Mouse (Mus musculus) heart, adult 18-20 months (tissue): ENCODE measurements around the gene Timm10. TPM values are rescaled to one million over a fixed set of nuclear protein-coding genes. Genes with fewer than 3 reads are reported as not detected.

Experiments
- DNase-seq, 2 experiments: peaks; one replicate each; pipeline ENCODE4 v3.0.0; 2021 to 2022; ENCODE audit warnings: mixed read lengths in 1 of 2
- total RNA-seq, 2 experiments: library from RNA; stranded (reverse); gene quantifications; 2 replicates each; pipeline ENCODE4 v1.2.3; 2021

The Timm10 gene
- total RNA-seq, 2 experiments from 2014 or later, result 109 to 146 TPM

DNA sequence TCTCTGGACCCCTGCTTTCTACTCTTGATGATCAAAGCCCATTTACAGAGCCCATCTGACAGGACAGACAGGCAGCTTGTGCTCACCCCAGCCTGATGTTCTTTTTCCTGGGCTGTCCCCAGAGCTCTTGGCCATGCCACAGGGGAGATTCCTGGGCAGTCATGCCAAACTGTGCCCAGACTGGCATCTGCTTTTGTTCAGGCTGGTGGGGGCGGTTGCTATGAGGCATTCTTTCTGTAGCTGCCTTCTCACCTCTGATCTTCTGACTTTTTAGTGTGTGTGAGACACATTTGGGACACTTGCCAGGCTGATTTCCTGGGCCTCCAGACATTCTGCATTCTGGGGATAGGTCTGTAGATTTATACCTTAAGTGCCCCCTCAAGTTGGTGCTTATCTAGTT, 31.8 kb downstream of the Timm10 start:
- no peak for DNase-seq

DNA sequence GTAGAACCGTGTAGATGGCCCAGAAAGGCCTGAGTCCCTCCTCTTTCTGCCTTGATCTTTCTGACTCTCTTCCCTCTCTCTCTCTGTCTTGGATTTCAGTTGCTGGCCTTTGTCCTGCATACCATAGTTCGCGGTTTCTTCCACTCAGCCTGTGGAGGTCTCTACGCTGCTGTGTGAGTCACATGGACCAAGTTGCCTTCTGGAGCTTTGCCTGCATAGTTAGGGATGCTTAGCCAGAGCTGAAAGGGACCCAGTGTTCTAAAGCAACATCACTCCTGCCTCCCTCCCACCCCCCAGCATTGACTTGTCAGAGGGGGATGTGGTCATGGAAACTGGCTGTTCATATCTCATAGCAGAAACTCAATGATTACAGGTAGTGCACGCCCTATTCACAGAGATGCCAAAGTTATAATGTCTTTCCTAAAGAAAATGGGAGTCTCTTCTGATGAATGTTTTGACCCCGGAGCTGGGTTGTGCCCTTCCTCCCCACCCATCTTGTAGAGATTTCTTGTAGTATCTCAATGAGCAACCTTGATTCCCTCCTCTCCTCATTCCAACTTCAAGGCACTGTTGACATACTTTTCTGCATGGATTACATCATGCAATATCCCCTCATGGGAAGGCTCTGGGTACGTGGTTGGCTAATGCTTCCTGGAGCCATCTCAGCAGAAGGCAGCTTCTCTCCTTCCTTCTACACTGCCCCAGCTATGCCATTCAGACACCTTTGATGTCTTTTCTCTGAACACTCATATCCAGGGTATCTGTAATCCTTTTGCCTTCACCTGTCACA, 33.4 kb downstream of the Timm10 start:
- DNase-seq, result no peak

DNA sequence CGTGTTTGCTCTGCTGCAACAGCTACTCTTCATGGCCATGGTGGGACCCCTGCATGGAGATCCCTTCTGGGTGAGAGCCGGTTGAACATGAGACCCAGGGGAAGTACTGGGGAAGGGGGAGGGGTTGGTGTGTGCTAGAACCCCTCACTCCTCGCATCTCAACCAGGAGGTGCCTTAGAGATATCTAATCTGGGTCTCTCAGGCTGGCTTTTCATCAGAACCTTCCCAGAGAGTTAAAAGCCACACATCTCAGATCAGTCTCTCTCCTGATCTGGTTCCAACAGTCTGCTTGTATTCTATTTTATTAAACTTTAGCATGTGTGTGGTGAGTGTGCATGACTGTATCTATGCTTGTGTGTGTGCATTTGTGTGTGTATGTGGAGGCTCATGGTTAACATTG, 34.6 kb downstream of the Timm10 start:
- no peak for DNase-seq

DNA sequence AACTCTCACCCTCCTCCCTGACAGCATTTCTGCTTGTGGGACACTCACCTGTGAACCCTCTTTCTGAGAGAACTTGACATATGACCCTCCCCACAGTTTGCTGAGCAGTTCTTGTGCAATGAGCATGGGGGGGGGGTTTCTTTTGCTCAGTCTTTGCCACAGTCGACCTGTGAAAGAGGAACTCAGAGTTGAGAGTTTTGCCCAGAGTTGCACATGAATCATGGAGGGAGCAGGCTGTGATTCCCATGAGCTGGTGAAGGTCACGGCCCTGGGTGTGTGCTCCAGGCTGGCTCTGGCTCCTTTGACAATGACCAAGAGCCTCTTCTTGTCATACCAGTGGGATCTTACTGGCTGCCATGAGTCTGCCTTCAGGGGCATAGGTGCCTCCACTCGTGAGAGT, 35.4 kb downstream of the Timm10 start:
- no peak for DNase-seq

DNA sequence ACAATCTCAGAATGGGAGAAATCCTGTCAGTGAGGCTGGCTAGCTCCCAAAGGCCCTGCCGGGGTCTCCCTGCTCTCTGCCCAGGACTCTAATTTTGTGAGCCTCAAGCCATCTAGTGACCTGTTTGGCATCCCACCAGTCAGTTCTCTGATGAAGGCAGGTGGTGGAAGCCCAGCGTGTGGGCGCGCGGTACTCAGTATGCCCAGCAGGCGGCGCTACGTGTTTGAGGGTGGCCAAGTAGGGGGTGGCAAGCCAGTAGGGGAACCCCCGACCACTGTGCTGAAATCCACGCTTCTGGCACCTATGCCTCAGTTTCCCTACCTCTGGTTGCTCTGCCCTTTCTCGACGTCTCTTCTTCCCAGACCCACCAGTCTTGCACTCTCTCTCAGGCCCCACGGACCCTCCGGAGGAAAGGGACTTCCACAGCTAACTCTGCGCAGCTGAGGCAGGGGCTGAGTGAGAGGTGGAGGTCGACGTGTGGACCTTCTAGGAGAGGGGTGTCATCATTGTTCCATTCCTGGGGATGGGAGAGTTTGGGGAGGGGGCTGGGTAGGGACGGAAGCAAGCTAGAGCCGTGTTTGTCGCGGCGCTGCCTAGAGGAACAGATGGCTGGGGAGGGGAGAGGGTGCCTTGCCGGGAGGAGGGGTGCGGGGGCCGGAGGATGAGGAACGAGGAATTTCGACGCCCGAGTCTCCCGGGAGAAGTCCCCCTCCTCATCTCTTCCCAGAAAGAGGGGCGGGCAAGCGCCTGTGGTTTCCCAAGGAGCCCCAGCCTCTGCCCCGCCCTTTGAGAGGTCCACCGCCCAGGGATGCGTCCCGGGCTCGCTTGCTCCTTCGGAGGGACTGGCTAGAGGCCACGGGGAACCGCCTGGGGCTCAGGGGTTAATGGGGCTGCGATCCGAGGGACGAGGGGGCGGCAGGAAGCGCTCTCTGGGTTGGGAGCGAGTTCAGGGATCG, 39.1 kb downstream of the Timm10 start:
- DNase-seq, result peak; percentile 49 to 83

DNA sequence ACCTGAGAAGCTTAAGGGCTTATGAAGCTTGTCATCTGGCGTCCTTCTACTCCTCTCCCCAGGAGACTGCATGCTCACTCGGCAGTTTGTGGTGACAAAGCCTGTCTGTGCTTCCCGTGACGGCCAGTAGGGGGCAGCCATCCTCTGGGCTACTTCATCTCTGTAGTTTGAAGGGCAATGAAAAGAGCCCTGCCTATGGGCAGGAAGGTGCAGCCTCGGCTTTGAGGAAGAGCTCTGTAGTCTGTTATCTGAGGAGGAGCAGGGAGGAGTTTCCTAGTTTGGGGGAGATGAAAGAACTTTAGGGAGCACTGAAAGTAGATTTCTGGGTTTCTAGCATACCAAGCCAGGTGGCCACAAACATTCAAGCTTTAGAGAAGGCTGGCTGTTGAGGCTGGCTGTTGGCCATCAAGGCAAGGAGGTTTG, 41.7 kb downstream of the Timm10 start:
- peak; percentile 67 to 78 for DNase-seq

DNA sequence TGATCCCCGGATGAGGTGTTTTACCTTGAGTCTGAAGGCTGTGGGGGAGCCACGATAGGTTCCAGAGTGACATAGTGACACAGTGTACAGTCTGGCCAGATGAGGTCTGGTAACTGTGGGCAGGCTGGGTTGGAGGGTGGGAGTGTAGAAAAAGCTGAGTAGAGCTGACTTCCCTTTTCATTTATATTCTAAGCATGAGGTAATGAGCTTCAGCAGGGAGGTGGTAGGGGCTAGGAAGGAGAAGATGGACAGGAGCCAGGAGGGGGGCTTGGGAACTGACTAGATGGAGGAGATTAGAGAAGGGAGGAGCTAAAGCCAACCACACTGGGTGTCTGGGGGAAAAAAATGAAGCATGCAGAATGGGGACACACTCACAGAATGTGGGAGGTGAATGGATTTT, 42.2 kb downstream of the Timm10 start:
- DNase-seq, result no peak

DNA sequence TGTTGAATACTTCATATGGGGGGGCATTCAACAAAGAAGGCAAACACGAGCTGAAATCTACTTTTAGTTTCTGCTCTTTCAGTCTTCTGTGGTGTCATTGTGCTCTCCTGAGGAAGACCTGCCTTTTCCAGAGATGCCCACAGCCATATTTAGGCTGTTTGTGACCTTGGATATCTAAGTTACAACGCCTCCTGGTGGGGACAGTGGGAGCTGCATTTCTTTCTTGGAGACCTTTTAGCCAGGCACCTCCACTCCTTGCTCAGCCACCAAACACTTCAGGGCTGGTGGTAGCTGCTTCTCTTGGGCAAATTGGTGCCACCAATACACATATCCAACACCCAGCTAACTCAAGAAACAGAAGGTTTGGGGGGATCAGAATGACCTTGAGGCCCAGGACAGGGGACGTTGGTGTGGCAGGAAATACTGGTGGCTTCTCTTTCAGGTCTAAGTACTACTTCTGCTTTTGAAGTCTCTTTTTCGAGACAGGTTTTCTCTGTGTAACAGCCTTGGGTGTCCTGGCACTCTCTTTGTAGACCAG, 43.9 kb downstream of the Timm10 start:
- DNase-seq, result no peak

DNA sequence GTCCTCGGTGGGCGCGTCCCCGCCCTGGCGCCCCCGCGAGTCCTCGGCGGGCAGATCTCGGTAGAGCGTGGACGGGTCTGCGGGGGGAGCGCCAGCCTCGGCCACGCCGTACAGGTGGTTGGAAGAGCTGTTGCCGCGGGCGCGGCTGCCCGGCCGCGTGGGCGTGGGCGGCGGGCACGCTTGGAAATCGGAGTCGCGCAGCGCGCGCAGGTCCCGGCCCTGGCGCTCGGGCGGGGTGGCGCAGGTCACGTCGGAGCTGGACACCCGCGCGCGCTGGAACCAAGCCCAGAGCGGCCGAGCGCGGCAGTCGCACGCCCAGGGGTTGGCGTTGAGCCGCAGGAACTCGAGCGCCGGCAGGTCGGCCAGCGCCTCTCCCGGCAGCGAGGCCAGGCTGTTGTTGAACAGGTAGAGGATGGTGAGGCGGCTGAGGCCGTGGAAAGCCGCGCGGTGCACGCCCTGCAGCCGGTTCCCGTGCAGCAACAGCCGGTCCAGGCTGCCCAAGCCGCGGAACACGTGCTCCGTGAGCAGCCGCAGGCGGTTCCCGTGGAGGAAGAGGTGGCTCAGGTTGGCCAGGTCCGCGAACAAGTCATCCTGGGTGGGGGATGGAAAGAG, 45.4 kb downstream of the Timm10 start:
- peak; percentile 74 to 80 for DNase-seq

DNA sequence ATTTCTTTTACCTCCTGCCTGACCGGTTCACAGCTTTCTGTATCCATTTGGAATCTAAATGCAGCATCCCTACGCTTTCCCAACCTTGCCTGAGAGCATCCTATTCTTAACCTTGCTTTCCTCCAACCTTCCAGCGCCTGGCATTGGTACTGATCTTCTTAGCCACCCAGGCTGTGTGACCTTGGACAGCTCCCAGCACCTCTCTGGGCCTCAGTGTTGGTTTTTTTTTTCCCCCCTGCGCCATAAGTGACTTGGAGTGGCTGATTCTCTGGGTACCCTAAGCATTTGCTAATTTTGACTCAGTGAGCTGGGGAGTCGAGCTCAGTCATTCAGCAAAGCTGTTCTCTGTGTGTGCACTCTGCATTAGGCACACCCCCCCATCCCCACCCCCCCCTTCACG, 49.0 kb downstream of the Timm10 start:
- DNase-seq, result no peak

Other genes with a start within 250 kb of the Timm10 start
- gene Ctnnd1, start 176.2 kb upstream of the Timm10 start, total RNA-seq, result 10 to 100 TPM; 53.6 to 63.9 TPM
- not detected for gene Btbd18, start 167.9 kb upstream of the Timm10 start, total RNA-seq
- 10 to 100 TPM; 22.7 to 29.2 TPM for gene Selenoh, start 156.2 kb upstream of the Timm10 start, total RNA-seq
- 10 to 100 TPM in 1 of 2 experiments, 1 to 10 TPM in 1; 5.4 to 10.0 TPM for gene Gm28635, start 149.0 kb upstream of the Timm10 start, total RNA-seq
- gene Med19, start 148.6 kb upstream of the Timm10 start, total RNA-seq, result 10 to 100 TPM; 14.7 to 15.2 TPM
- gene Tmx2, start 147.9 kb upstream of the Timm10 start, total RNA-seq, result 100 to 1,000 TPM; 114 to 150 TPM
- 10 to 100 TPM; 63.2 to 64.3 TPM for gene Zdhhc5, start 111.8 kb upstream of the Timm10 start, total RNA-seq
- 1 to 10 TPM; 4.3 to 4.4 TPM for gene Clp1, start 99.6 kb upstream of the Timm10 start, total RNA-seq
- under 1 TPM; 0.20 to 0.23 TPM for gene Ypel4, start 92.9 kb upstream of the Timm10 start, total RNA-seq
- 1 to 10 TPM in 1 of 2 experiments, under 1 TPM in 1; 0.98 to 1.7 TPM for gene Gm19426, start 83.3 kb upstream of the Timm10 start, total RNA-seq
- 10 to 100 TPM; 64.0 to 71.6 TPM for gene Serping1, start 51.6 kb upstream of the Timm10 start, total RNA-seq
- 10 to 100 TPM; 30.0 to 33.2 TPM for gene Ube2l6, start 28.2 kb upstream of the Timm10 start, total RNA-seq
- not detected for gene Smtnl1, start 4.3 kb upstream of the Timm10 start, total RNA-seq
- 1 to 10 TPM; 2.6 to 3.3 TPM for gene Slc43a1, start 11.9 kb downstream of the Timm10 start, total RNA-seq
- 1 to 10 TPM; 3.0 to 3.5 TPM for gene Rtn4rl2, start 59.7 kb downstream of the Timm10 start, total RNA-seq
- gene Slc43a3, start 109.6 kb downstream of the Timm10 start, total RNA-seq, result 10 to 100 TPM; 65.4 to 72.8 TPM
- gene Prg2, start 153.5 kb downstream of the Timm10 start, total RNA-seq, result not detected
- not detected for gene Prg3, start 161.2 kb downstream of the Timm10 start, total RNA-seq
- 10 to 100 TPM; 36.7 to 43.5 TPM for gene Ssrp1, start 210.2 kb downstream of the Timm10 start, total RNA-seq
- gene P2rx3, start 210.5 kb downstream of the Timm10 start, total RNA-seq, result under 1 TPM; 0.20 to 0.44 TPM
- 10 to 100 TPM; 48.1 to 51.2 TPM for gene Tnks1bp1, start 221.0 kb downstream of the Timm10 start, total RNA-seq